Mouse (Mus musculus): ENCODE data around the gene Mrpl58. TPM values are rescaled to one million over a fixed set of nuclear protein-coding genes. Genes with fewer than 3 reads are reported as not detected.

Mrpl58 gene
- total RNA-seq (2014; fragmentation: Nextera tagmentation) (81.8 and 92.4 TPM in 2 replicates), total RNA-seq (2017) (56.9 and 64.4 TPM in 2 replicates)

DNA sequence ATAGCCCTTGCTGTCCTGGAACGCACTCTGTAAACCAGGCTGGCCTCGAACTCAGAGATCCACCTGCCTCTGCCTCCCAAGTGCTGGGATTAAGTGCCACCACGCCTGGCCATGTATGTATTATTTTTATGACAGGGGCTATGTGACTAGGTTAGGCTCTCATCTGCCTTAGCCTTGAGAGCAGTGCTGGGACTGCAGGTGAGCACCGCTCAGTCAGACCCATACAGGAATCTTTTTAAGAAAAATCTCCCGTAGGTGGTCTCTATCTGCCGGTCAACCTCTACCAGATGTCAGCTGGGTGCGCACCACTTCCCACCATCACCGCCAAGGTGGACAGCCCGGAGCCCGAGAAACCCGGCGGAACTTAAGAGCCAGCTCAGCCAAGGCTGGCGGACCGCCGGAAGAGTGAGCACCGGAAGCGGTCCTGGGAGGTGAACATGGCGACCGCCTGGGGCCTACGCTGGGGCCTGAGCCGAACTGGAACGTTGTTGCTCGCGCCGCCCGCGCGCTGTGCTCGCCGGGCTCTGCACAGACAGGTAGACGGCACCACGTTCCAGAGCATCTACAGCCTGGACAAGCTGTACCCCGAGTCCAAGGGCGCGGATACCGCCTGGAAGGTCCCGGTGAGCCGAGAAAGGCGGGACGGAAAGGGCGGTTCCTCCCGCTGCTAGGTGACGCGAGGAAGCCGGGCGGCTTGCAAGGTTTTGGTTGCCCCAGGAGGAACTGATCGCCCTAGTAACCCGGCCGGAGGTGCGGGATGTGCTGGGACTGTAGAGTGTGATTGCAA, at the start of gene Mrpl58:
Mrpl58 (plus strand) TSS at position 415 of the 787 bp plus-strand sequence.
- peak; percentile 89 for ATAC-seq (replicated peaks; ENCODE audit: low FRiP score, low TSS enrichment, poor library complexity, severe bottlenecking)

DNA sequence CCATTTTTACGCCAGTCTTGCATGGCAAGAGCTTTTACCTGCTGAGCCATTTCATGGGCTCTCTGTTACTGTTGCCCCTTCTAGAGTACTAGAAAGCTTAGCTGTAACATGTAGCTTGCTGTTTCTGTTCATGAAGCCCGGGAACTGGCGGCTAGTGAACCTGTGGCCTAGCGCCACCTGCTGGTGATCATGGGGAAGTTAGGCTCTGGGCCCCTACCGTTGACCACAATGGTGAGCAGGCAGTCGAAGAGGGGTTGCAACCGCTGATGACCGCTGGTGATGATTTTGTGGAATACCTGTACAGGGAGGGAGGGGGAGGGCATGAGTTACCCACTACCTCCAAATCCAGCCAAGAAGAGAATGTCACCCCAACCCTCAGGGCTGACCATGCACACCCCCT, 49.4 kb upstream of the Mrpl58 start:
- peak; percentile 66; the same call in 1 of the 2 replicates for ATAC-seq (replicated peaks; ENCODE audit: low FRiP score, low TSS enrichment, poor library complexity, severe bottlenecking)

DNA sequence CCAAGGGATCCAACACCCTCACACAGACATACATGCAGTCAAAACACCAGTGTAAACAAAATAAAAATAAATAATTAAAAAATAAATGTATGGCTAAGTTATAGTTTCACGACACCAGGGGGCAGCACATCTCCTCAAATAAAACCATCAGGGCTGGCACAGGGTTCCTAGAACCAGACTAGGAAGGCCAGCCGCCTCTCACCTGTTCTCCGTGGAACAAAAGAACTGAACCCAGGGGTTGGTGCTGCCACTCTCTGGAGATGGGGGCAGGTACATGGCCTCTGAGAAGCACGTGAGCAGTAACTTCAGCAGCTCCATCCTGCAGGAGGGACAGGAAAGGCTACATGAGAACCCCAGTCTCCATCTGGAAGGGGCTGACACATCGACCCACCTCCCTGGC, 45.1 kb upstream of the Mrpl58 start:
- no peak for ATAC-seq (replicated peaks; ENCODE audit: low FRiP score, low TSS enrichment, poor library complexity, severe bottlenecking)

DNA sequence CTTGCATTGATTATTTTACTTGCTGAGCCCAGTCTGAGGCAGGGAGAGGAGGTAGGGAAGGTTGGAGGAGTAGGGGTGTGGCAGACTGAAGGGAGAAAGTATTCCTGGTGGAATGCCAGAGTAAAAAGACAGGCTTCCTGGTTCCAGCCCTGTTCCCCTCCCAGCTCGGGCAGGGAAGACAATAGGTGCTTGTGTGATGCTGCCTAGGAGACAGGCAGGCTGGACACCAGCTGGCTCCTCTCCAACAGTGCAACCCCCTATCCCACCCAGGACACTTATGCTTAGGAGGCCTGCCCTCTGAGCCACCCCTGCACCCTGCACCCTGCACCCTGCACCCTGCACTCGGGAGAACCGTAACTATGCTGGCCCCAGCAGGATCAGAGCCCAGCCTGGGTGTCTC, 44.3 kb upstream of the Mrpl58 start:
- no peak for ATAC-seq (replicated peaks; ENCODE audit: low FRiP score, low TSS enrichment, poor library complexity, severe bottlenecking)

DNA sequence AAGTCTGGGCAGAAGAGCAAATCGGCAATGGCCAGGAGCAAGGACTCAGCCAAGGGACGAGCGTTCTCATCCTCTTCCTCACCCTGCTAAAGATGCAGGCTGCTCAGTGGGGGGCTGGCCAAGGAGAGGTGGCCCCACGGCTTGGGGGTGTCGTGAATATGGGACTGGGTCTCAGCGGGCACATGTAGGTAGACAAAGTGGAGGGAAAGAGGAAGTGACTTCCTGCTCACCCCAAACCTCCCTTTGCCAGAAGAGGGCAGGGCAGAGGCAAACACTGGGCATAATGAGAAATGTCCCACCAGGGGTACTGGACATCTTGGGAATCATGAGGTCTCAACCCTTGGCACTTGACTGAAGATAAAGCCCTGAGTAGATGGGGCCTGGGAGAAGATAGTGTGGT, 43.8 kb upstream of the Mrpl58 start:
- ATAC-seq (replicated peaks; ENCODE audit: low FRiP score, low TSS enrichment, poor library complexity, severe bottlenecking), result no peak

DNA sequence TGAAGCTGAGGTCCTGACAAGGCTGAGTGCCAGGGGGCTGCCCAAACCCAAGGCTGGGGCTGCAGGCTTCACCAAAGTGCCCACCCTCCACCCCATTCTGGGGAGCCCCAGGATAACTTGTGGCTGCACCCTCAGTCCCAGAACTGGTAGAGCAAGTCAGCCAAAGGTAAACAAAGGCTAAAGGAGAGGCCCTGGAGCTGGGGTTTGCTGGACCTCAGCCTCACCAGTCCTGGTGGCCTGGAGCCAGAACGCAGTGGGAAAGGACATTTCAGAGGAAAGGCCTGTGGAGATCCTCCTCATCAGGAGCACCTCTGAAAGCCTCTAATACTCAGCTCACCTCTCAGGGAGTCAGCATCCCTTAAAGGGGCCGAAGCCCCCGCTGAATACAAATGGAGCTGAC, 39.4 kb upstream of the Mrpl58 start:
- ATAC-seq (replicated peaks; ENCODE audit: low FRiP score, low TSS enrichment, poor library complexity, severe bottlenecking), result no peak

DNA sequence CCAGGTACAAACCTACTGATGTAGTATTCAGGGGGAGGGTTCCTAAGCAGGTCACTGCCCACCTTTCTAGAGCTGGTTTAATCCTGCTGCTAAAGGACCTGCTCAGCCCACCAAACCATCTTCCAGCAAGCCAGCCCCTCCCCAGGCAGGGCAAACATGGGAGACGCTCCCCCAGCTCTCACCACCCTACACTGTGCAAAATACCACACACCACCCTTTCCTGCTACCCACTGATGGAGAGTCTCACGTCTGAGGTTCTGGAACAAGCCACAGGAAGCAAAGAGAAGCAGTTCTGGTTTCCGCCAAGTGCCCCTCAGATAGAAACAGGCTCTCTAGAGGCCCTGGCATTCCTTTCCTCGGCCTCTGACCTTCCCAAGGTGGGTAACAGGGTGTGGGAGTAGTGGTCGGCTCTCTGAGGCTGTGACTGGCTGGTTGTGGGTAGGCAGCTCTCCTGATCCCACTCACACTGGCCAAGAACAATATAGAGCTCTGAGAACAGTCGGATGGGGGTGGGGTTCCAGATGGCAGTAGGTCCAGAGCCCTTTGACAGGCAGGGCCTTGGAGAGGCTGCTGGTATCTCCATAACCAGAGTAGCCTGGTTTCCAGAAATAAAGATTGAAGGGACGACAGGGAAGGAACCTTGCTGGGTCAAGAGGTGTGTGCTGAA, 37.4 kb upstream of the Mrpl58 start:
- ATAC-seq (replicated peaks; ENCODE audit: low FRiP score, low TSS enrichment, poor library complexity, severe bottlenecking), result no peak

DNA sequence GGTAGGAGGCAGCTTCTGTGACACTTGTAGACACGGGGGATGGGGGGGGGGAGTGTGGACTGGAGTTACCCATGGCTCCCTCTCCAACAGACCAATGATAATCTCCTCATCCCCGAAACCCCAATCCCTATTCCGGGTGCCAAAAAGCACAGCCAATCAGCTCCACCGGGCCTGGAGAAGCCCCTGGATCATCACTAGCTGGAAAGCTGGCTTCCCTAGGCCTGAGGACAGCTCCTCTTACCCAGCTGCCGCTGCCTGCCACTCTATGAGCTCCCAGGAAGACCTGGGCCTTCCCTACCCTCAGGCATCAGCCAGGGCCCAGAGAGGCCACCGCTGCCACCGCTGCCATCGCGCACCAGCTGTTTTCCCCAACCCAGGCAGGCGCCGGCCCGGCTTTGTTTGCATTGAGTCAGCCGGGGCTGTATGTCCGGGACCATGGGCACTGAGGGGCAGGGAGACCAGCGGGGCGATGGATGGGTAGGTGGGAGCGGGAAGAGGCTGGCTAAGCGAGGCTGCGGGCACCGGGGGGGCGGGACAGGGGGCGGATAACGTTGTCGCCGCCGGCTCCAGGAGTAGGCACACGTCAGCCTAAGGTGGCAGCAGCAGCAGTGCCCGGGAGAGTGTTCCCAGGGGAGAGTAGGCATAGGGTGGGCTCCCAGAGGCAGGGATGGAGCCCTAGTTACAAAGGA, 36.7 kb upstream of the Mrpl58 start:
- ATAC-seq (replicated peaks; ENCODE audit: low FRiP score, low TSS enrichment, poor library complexity, severe bottlenecking), result no peak

DNA sequence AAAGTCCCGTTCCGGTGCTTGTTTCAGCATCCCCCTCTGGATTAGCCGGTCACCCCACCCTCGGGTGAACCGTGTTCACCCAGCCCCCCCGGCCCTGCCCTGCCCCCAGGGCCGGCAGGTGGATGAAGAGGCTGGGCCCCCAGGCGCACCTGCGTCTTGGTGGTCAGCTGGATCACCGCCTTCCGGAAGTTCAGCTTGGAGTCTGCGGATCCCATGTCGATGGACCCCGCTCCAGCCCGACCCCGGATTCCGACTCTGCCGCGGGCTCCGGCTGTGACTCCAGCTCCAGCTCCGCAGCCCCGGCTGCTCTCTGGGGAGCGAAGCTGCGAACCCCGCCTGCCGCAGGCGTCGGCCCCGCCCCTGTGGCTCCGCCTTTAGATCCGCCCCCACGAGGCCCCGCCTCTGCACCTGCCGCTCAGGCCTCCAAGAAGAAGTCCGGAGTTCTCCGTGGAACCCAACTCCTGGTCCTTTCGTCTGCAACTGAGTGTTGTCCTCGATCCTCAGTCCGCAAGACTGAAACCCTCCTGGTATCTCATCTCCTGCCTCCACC, 36.1 kb upstream of the Mrpl58 start, which contains the start of gene Hid1:
Hid1 (minus strand) TSS at position 362 of the 550 bp plus-strand sequence.
- peak; percentile 86 for ATAC-seq (replicated peaks; ENCODE audit: low FRiP score, low TSS enrichment, poor library complexity, severe bottlenecking)

DNA sequence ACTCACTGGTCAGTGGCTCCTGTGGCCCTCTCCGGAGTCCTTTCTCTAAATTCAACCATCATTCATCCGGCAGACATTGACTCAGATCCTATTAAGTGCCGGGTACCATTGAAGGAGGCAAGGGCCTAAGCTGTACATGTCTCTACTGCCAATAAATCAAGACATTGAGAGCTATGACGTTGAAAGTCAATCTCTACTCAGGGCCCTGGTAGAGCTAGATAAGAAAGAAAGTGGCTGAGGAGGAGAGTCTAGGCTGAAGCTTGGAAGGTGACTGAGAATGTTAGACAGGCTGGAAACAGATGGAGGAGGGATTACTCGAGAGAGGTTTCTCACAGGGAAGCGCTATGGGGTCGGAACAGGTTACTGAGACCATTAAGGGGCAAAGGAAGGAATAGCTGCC, 33.2 kb upstream of the Mrpl58 start:
- 0 out of 2 replicates have a peak, but pooled peaks have one; percentile 28 for ATAC-seq (replicated peaks; ENCODE audit: low FRiP score, low TSS enrichment, poor library complexity, severe bottlenecking)

DNA sequence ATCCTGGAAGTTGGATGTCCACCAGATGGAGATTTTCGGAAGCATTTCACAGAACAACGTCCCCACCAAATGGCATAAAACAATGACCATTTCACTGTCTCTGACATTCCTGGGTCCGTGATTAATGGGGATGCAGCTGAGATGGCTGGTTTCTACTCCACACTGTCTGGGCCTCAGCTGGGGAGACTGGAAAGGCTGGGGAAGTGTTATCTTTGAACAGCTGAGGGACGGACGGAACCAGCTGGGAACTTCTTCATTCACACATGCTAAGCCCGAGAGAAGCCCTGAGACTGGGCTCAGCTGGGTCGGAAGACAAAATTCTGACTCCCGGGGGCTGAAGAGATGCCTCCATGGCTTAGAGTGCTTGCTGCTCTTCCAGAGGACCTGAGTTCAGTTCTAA, 32.2 kb upstream of the Mrpl58 start:
- no peak for ATAC-seq (replicated peaks; ENCODE audit: low FRiP score, low TSS enrichment, poor library complexity, severe bottlenecking)

DNA sequence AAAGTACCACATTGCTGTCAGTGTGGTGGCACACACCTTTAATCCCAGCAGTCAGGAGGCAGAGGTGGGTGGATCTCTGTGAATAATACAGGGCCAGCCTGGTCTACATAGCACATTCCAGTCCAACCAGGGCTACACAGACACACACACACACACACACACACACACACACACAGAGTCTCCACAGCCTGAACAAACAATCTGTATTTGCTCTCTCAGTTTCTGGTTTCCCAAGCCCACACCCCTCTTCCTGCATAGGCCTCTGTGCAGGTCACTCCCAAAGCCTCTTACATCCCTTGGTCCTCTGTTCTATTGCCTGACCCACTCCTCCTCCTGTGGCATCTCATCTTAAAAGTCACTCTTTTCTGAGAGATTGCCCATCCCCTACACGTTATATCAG, 31.5 kb upstream of the Mrpl58 start:
- no peak for ATAC-seq (replicated peaks; ENCODE audit: low FRiP score, low TSS enrichment, poor library complexity, severe bottlenecking)

DNA sequence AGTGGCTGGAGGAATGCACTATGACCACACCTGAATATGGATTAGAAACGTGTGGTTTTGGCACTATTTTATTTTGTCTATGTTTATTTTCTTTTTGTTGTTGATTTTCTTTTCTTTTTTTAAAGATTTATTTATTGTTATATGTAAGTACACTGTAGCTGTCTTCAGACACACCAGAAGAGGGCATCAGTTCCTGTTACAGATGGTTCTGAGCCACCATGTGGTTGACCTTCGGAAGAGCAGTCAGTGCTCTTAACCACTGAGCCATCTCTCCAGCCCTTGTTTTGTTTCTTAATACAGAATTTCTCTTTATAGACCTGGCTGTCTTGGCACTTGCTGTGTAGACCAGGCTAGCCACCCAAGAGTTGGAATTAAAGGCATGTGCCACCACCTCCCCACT, 30.8 kb upstream of the Mrpl58 start:
- no peak for ATAC-seq (replicated peaks; ENCODE audit: low FRiP score, low TSS enrichment, poor library complexity, severe bottlenecking)

DNA sequence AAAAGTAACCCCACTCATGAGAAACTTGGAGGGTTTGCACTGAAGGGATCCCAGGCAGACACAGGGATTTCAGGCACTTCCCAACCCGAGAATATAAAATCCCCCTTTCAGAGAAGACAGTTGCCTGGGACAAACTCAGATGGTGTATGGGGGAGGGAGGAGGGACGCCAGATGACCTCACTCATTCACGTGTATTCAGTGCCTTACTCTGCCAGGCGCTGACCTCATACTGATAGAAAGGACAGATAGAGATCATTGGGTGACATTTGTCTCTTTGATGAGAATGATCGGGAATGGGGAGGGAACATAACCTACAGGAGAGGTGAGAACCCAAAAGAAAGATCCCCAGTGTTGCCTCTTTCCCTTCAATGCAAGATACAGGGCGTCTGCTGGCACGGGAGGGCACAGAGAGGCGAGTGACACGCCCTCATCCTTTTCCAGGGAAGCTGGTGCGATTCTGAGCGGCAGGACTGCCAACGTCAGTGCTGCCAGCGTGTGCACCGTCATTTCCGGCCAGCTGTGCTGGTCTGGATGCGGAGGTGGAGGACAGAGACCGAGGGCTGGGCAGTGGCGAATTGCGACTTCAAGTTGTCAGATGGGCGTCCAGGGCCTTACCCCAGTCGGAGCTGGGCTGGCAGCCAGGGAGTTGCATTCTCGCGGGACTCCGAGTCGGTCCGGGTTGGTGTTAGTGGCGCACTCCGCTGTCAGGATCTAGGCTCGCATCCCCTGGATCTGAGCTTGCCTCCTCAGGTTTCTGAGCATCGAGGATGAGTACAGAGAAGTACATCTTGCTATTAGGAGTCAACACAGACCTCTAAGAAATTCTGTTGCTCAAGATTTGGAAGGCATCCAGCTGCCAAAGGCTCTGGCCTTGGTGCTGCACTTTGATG, 29.5 kb upstream of the Mrpl58 start:
- peak; percentile 62 for ATAC-seq (replicated peaks; ENCODE audit: low FRiP score, low TSS enrichment, poor library complexity, severe bottlenecking)

DNA sequence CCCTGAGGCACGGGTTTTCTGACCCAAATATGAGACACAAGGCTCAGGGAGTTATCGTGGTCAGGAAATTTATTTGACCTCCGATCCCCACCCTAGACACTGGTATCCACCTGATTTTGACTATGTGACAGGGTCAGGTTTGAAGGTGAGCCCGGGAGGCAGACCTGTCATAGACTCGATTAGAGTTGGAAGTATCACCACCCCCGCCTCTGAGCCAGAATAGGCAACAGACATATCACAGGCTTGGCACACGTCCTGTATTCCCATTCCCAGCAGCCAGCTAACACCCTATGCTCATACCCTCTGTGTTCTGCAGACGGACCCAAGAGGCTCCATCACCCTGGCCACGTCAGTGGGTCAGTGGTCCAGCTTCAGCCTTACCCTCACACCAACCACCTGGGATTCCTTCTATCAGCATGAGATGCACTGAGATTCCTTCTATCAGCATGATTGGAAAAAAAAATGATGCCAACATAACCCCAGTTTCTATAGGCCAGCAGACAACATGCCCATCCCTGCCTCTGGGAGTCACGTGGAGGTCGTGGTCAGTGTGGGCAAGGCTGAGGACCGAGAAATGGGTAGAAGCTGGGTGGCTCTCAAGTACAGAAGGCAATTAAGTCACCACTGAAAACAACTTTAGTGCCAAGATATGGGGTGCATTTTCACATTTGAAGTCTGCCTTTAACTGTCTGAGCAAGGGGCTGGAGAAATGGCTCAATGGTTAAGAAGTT, 28.7 kb upstream of the Mrpl58 start:
- no peak for ATAC-seq (replicated peaks; ENCODE audit: low FRiP score, low TSS enrichment, poor library complexity, severe bottlenecking)

DNA sequence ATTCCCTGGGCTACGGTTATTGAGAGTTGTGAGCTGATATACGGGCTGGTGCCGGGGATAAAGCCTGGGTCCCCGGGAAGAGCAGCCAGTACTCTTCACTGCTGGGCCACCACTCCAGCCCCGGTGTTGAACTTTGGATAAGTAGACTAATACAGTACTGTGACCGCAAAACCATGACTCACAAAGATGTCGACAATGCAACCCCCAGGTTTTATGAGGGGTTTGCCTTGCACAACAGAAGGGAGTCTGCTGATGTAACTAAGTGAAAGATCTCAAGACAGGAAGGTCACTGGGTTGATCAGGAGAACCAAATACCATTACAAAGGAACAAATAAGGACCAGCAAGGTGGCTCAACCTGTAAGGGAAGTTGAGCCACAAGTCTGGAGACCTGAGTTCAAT, 26.8 kb upstream of the Mrpl58 start:
- no peak for ATAC-seq (replicated peaks; ENCODE audit: low FRiP score, low TSS enrichment, poor library complexity, severe bottlenecking)

DNA sequence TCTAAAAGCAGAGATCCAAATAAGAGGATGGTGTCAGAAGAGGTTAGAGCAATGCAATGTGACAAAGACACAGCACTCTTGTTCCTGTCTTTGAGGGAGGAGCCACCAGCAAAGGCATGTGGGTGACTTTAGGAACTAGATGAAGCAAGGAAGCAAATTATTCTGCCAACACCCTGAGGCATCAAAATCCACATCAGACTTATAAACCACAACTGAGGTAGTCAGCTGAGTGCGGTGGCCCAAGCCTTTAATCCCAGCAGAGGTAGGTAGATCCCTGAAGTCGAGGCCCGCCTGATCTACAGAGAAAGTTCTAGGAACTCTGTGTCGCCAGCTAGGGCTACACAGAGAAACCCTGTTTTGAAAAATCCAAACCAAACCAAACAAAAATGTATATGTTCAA, 26.3 kb upstream of the Mrpl58 start:
- no peak for ATAC-seq (replicated peaks; ENCODE audit: low FRiP score, low TSS enrichment, poor library complexity, severe bottlenecking)

DNA sequence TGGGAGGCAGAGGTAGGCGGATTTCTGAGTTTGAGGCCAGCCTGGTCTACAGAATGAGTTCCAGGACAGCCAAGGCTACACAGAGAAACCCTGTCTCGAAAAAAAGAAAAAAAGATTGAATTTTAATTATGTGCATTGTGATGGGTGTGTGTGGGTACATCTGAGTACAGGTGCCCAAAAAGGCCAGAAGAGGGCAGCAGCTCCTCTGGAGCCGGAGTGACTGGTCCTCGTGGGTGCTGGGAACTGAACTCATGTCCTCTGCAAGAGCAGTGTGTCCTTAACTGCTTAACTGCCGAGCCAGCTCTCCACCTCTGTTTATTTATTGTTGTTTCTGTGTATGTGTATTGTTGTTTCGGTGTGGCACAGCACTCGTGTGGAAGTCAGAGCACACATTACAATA, 25.7 kb upstream of the Mrpl58 start:
- no peak for ATAC-seq (replicated peaks; ENCODE audit: low FRiP score, low TSS enrichment, poor library complexity, severe bottlenecking)
